Mouse (Mus musculus) liver, embryonic 15.5 days (tissue): ENCODE data around the gene Vmn1r85. TPM values are rescaled to one million over a fixed set of nuclear protein-coding genes. Genes with fewer than 3 reads are reported as not detected.
"Not testable (repeated sequence)": the region's sequence is repeated elsewhere in the genome, so short reads cannot be mapped to it uniquely, and the experiment has no call there.

ENCODE experiments used
- ATAC-seq: fragments of 200-750 bp; cut with Nextera tagmentation; 2 replicates; pipeline ENCODE4 v1.8.0; 2017; ENCODE audit warnings: moderate number of reproducible peaks, mild to moderate bottlenecking, moderate library complexity; ENCODE audit not compliant: insufficient read depth
- H3K27ac ChIP-seq: fragments of 300-500 bp; sonication (generic); replicated peaks from 2 replicates; pipeline ENCODE4 v1.5.1; 2015; ENCODE audit warnings: mild to moderate bottlenecking, inconsistent platforms
- H3K27me3 ChIP-seq: fragments of 300-500 bp; sonication (generic); 2 replicates; pipeline ENCODE4 v1.6.1; 2015; ENCODE audit warnings: mild to moderate bottlenecking, inconsistent platforms
- H3K36me3 ChIP-seq: fragments of 300-500 bp; sonication (generic); replicated peaks from 2 replicates; pipeline ENCODE4 v1.6.1; 2015; ENCODE audit warnings: moderate library complexity, mild to moderate bottlenecking, inconsistent platforms
- H3K4me1 ChIP-seq: fragments of 300-500 bp; sonication (generic); replicated peaks from 2 replicates; pipeline ENCODE4 v1.6.1; 2015; ENCODE audit warnings: inconsistent platforms
- H3K4me2 ChIP-seq: fragments of 300-500 bp; sonication (generic); 2 replicates; pipeline ENCODE4 v1.6.1; 2015; ENCODE audit warnings: moderate library complexity, mild to moderate bottlenecking, inconsistent platforms
- H3K4me3 ChIP-seq: fragments of 300-500 bp; sonication (generic); replicated peaks from 2 replicates; pipeline ENCODE4 v1.5.1; 2015; ENCODE audit warnings: mild to moderate bottlenecking, inconsistent platforms
- H3K9ac ChIP-seq: fragments of 300-500 bp; sonication (generic); 2 replicates; pipeline ENCODE4 v1.6.1; 2015; ENCODE audit warnings: moderate library complexity, mild to moderate bottlenecking, inconsistent platforms
- H3K9me3 ChIP-seq: fragments of 300-500 bp; sonication (generic); replicated peaks from 2 replicates; pipeline ENCODE4 v1.6.1; 2016; ENCODE audit warnings: inconsistent platforms
- WGBS: fragments of 180-500 bp; shearing (Covaris S2); methylation state at CpG from one replicate; pipeline ENCODE4 v1.1.7; 2015; ENCODE audit warnings: mixed read lengths; ENCODE audit not compliant: insufficient replicate concordance; 5-methylcytosine and 5-hydroxymethylcytosine counted together
- polyA plus RNA-seq: library from polyadenylated mRNA; unstranded; fragments of >200 nt; fragmentation: Nextera tagmentation; extraction: Ambion mirVana; gene quantifications from 2 replicates; pipeline ENCODE4 v1.2.1, GENCODE M21; 2015

Gene Vmn1r85
- polyA plus RNA-seq, result not detected in 2 replicates

DNA sequence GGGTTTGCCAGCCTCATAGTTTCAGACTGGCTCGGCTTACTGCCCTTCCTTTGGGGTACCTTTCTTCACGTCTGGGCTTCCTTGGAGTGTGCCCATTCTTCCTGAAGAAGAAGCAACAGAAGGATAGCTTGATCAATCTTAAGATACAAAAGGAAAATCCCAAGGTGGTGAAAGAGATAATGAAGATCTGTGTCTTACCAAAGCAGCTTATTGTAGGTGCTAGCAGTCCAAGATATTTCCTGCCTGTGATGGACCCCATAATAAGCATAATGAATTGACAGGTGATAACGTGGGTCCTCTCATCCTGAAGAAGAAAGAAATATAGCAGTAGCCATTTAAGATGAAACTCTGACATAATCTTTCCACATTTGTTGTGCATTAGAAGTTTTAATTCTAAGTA, at the start of gene Vmn1r85:
TSS of gene Vmn1r85 (minus strand) at position 101 of the 400 bp plus-strand sequence.
- H3K27me3 ChIP-seq, result no peaks in the 10 kb centered on the region
- H3K27ac ChIP-seq, result no peak within 1 kb of the TSS
- 27% methylated on average over 3 of the region's 3 CpGs for WGBS
- no peaks in the 10 kb centered on the region for H3K4me1 ChIP-seq
- no peak for ATAC-seq
- no peak within 1 kb of the TSS for H3K4me2 ChIP-seq
- no peak within 1 kb of the TSS for H3K9ac ChIP-seq
- H3K36me3 ChIP-seq, result no peaks in the 10 kb centered on the region
- no peak within 1 kb of the TSS for H3K4me3 ChIP-seq
- no peaks in the 10 kb centered on the region for H3K9me3 ChIP-seq

DNA sequence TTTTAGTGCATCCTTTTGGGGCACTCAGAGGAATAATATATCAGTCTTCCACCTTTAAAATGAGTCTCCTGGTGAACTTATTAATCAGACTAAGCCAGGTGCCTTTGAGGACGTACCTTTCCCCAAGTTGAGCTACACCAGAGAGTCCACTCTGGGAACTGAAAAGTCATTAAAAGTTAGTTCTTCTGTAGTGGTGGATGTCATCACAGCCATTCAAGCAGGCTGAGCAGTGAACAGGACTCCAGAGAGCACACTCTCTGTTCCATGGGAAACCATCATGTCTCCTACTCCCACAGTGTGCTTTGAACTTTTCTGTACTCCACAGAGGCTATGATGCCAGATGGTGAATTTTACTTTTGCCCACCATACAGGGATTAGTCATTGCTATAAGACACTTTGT, 45.1 kb upstream of the Vmn1r85 start, which contains the start of gene Vmn1r87:
TSS of gene Vmn1r87 (minus strand) at position 101 of the 400 bp plus-strand sequence.
- Histone ChIP-seq H3K27me3 (no peaks in the 10 kb centered on the region), H3K4me1 (no peaks in the 10 kb centered on the region), H3K9ac (no peak within 1 kb of the TSS), H3K36me3 (no peaks in the 10 kb centered on the region), H3K9me3 (no peaks in the 10 kb centered on the region), H3K4me3 (no peak within 1 kb of the TSS), H3K4me2 (no peak within 1 kb of the TSS), H3K27ac (no peak within 1 kb of the TSS)
- no peak for ATAC-seq
- 56% methylated on average over 1 of the region's 1 CpGs for WGBS

DNA sequence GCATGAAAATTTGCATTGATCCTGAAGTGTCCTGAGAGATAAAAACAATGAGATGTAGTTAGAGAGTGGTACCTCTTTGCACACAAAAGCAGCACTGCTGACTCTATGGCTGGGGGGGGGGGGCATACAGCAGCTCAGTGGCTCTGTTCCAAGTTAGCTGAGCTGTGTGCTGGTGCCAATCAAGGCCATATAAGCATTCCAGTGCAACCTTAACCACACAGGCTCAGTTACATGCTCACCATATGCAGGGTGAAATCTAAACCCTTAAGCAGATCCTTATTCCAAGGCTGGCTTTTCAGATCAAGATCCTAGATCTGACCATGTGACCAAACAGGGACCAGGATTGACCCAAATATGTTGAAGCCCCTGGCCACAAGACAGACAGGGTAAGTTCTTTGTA, 42.4 kb upstream of the Vmn1r85 start:
- H3K4me2 ChIP-seq, result no peak overlapping the region
- no peaks in the 10 kb centered on the region for H3K27me3 ChIP-seq
- H3K36me3 ChIP-seq, result no peaks in the 10 kb centered on the region
- no peak overlapping the region for H3K4me3 ChIP-seq
- no peaks in the 10 kb centered on the region for H3K4me1 ChIP-seq
- H3K27ac ChIP-seq, result no peak overlapping the region
- no peak overlapping the region for H3K9ac ChIP-seq
- ATAC-seq, result no peak
- H3K9me3 ChIP-seq, result no peaks in the 10 kb centered on the region

DNA sequence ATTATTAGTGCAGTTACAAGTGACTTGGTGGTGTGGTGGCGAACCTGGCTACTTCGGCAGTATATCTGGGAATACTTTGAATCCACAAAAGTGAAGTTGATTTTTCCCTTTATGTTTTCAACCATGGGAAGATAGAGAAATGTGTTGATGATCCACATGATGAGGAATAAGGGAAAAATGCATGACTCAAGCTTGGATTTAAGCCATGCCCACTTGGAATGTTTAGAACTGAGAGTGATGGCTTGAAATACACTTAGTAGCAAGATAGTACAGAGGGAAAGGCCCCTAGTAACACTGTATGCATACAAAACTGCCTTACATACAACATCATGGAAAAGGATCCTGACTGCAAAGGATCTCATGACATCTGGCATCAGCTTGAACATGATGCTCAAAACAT, 36.9 kb upstream of the Vmn1r85 start:
- Histone ChIP-seq H3K27ac (no peak overlapping the region), H3K9ac (no peak overlapping the region), H3K36me3 (no peaks in the 10 kb centered on the region), H3K4me3 (no peak overlapping the region), H3K9me3 (no peaks in the 10 kb centered on the region), H3K4me1 (no peaks in the 10 kb centered on the region), H3K4me2 (no peak overlapping the region), H3K27me3 (no peaks in the 10 kb centered on the region)
- 61% methylated on average over 2 of the region's 2 CpGs for WGBS
- ATAC-seq, result no peak

DNA sequence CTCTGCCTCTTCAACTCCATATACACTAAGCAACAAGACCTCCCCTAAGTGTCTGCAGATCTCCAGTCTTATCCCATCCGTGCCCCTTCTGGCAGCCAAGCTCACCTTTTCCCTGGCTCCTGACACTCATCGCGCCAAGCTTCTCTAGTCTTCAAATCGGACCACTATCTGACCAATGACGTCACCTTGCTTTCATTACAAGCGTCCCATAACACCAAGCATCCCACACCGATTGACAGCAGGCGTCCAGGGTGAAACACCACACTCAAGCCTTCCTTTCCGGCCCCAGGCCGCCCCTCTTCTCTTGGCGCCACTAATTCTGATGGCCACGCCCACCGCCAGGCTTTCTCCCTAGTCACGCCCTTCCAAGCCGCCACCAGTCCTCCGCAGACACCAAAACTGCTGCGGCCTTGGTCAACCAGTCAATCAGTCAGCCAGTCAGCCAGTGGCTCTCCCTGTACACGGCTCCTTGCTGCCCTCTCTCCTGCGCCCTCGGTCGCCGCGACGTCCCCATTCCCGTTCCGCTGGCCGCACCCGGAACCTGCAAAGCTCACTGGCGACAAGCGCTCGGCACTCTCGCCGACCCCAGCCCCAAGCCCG, 28.7 kb upstream of the Vmn1r85 start:
- H3K4me1 ChIP-seq, H3K9me3 ChIP-seq, H3K9ac ChIP-seq, H3K4me3 ChIP-seq, H3K27ac ChIP-seq, H3K36me3 ChIP-seq, H3K27me3 ChIP-seq: not testable (repeated sequence)
- WGBS, result 2% methylated on average over 25 of the region's 34 CpGs
- peak; percentile 83 for ATAC-seq
- H3K4me2 ChIP-seq, result peak overlapping the region; percentile 23; the same call in 1 of the 2 replicates

DNA sequence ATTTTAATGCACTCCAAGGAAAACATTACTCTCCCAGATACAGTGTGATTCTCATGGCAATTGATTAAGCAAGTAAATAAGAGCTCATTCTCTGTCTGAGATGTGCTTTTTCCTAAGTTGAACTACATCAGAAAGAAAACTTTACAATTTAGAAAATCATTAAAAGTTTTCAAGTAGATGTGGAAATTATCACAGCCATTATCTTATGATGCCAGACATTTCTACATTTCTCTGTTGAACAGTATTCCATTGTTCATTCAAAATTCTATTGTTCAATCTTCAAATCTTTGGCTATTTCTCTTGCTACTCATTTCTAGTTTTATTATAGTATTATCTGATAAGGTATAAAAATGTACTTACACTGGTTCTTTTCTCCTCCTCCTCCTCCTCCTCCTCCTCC, 24.8 kb upstream of the Vmn1r85 start, which contains the start of gene Vmn1r86:
TSS of gene Vmn1r86 (minus strand) at position 101 of the 400 bp plus-strand sequence.
- no peak within 1 kb of the TSS for H3K4me3 ChIP-seq
- no peaks in the 10 kb centered on the region for H3K27me3 ChIP-seq
- no peak for ATAC-seq
- no peak within 1 kb of the TSS for H3K9ac ChIP-seq
- H3K9me3 ChIP-seq, result no peaks in the 10 kb centered on the region
- no peak within 1 kb of the TSS for H3K27ac ChIP-seq
- no peaks in the 10 kb centered on the region for H3K4me1 ChIP-seq
- no peak within 1 kb of the TSS for H3K4me2 ChIP-seq
- H3K36me3 ChIP-seq, result no peaks in the 10 kb centered on the region

DNA sequence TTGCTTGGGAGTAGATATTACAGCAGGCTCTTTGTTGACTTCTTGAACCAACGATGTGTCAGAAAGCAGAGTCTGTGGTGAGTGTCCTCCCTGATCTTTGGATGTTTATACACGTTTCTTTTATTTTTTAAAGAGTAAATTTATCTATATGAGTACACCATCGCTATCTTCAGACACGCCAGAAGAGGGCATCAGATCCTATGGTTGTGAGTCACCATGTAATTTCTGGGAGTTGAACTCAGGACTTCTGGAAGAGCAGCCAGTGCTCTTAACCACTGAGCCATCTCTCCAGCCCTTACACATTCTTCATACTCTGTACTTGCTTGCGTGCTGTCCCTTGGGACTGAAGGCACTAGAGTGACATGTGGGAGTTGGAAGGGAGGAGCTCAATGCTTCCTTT, 22.7 kb downstream of the Vmn1r85 start:
- Histone ChIP-seq H3K4me1 (no peaks in the 10 kb centered on the region), H3K9ac (no peak overlapping the region), H3K36me3 (no peaks in the 10 kb centered on the region), H3K27me3 (no peaks in the 10 kb centered on the region), H3K4me3 (no peak overlapping the region), H3K4me2 (no peak overlapping the region), H3K27ac (no peak overlapping the region), H3K9me3 (no peaks in the 10 kb centered on the region)
- ATAC-seq, result no peak
- 41% methylated on average over 5 of the region's 5 CpGs for WGBS

DNA sequence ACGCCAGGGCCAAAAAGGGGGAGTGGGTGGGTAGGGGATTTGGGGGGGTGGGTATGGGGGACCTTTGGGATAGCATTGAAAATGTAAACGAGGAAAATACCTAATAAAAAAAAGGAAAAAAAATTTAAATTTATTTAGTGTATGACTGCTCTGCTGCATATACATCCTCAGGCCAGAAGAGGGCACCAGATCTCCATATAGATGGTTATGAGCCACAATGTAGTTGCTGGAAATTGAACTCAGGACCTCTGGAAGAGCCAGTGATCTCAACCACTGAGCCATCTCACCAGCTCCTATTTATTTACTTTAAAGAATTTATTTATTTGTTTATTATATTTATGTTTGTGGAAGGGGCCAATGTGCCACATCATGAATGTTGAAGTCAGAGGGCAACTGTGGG, 31.6 kb downstream of the Vmn1r85 start:
- H3K9ac ChIP-seq, H3K27me3 ChIP-seq, H3K27ac ChIP-seq, H3K9me3 ChIP-seq, H3K36me3 ChIP-seq, H3K4me2 ChIP-seq, H3K4me1 ChIP-seq, ATAC-seq, H3K4me3 ChIP-seq: not testable (repeated sequence)
- 43% methylated on average over 2 of the region's 2 CpGs for WGBS

DNA sequence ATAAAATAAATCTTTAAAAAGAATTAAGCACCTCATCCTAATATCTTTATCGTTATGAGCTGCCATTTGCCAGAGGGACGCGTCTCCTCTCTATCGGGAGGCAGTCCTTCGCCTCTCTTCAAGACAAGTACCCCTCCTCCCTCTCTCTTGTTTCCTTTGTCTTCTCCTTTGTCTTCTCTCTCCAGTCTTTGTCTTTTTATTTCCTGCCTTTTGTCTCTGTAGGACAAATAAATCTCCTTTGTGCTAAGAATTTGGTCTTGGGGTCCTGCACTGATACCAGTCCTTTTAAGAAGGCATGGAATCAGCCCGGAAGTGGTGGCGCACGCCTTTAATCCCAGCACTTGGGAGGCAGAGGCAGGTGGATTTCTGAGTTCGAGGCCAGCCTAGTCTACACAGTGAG, 35.4 kb downstream of the Vmn1r85 start:
- Histone ChIP-seq H3K4me2 (no peak overlapping the region), H3K27me3 (no peaks in the 10 kb centered on the region), H3K27ac (no peak overlapping the region), H3K4me3 (no peak overlapping the region), H3K4me1 (peaks cover 5% of the 10 kb centered on the region; the same call in 1 of the 2 replicates), H3K36me3 (no peaks in the 10 kb centered on the region), H3K9ac (no peak overlapping the region), H3K9me3 (no peaks in the 10 kb centered on the region)
- no peak for ATAC-seq
- WGBS, result 71% methylated on average over 9 of the region's 9 CpGs

DNA sequence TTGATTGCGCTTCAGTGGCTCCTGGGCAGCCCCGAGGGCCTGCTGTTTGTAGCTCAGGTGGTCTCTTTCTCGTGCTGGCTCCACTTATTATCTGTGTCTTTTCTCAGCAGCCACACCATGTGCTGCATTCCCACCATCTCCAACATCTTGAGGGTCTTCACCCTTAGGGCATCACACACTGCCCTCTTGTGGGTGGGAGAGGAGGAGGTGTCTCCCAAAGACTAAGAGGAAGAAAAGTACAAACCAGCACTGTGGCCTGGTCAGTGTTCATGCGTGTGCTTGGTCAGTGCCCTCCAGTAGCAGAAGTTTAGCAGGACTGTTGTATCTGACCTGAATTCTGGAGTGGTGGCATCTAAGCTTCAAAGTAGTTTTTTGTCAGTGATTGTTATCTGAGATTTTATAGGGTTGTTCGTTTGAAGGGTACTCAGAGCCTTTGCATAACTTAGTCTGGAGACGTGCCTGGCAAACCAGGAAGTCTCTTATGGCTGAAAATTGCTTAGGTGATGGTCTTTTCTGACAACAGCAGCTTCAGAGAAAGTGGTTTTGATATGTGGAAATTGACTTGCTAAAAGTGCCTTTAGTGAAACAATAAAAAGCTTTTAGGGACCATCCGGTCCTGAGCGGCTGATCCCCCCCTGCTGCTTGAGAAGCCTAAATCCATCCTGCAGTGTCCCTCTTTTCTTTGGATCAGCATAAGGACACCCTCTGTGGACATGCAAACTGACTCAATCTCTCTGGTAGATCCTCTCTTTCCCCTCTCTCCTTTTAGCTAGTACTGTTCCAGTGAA, 37.9 kb downstream of the Vmn1r85 start:
- H3K9ac ChIP-seq, result no peak overlapping the region
- 61% methylated on average over 8 of the region's 8 CpGs for WGBS
- H3K27ac ChIP-seq, result no peak overlapping the region
- no peaks in the 10 kb centered on the region for H3K27me3 ChIP-seq
- no peak overlapping the region for H3K4me2 ChIP-seq
- no peaks in the 10 kb centered on the region for H3K9me3 ChIP-seq
- no peak for ATAC-seq
- peaks cover 16% of the 10 kb centered on the region for H3K4me1 ChIP-seq
- H3K36me3 ChIP-seq, result no peaks in the 10 kb centered on the region
- H3K4me3 ChIP-seq, result no peak overlapping the region

DNA sequence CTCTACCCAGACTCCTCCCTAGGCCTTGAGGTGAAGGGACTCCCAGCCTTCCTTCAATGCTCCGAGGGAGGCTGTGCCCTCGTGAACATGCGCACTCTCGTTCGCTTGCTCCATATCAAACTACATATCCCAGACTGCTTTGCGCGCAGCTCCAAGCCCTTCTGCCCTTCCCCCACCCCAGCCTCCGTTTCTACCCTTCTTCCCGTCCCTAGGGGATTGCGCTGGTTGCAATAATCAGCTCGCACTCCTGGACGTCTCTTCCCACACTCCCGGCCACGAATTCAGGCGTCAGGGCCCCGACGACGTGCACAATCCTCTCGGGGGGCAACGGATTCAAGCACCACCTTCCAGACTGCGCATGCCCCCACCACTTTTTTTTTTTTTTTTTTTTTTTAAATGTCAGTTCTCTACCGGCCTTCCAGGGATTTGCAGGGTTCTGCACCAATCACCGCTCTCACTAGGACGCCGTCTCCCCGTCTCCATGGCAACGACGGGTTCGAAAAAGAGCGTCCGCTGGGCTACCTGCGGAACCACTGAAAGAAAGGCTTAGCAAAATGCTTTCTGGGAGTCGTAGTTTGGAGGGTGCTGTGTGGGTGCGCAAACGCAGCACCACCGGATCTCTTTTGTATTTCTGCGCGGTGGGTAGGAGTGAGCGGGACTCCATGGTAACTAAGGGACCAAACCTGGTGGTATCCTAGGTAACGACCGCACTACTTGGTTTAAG, 40.5 kb downstream of the Vmn1r85 start, which contains the start of gene Mzf1:
TSS of gene Mzf1 (minus strand) at position 478 of the 724 bp plus-strand sequence.
- peak; percentile 86 for ATAC-seq
- peak within 1 kb of the TSS; percentile 63 for H3K9ac ChIP-seq
- H3K27me3 ChIP-seq, result no peaks in the 10 kb centered on the region
- no peaks in the 10 kb centered on the region for H3K9me3 ChIP-seq
- peak within 1 kb of the TSS; percentile 86 for H3K4me2 ChIP-seq
- WGBS, result under 1% methylated on average over 41 of the region's 41 CpGs
- no peaks in the 10 kb centered on the region for H3K36me3 ChIP-seq
- peak within 1 kb of the TSS; percentile 72 for H3K4me3 ChIP-seq
- H3K27ac ChIP-seq, result peak within 1 kb of the TSS; percentile 56
- H3K4me1 ChIP-seq, result peaks cover 16% of the 10 kb centered on the region
